Comparison of ENCODE assay signal across 8 mouse cellular contexts in genomic region chr17:32117872-32118421, GRCm38 (mm10). TPM values are rescaled to one million over a fixed set of nuclear protein-coding genes. Genes with fewer than 3 reads are reported as not detected.
DNase-seq lines count a peak whose midpoint lies in the region; ATAC-seq lines count a peak whose summit lies in the region.
"Not testable (repeated sequence)": the region's sequence is repeated elsewhere in the genome, so short reads cannot be mapped to it uniquely, and the experiment has no call there.

No protein-coding gene starts in this region.

- ATAC-seq in embryonic facial prominence, embryonic 15.5 days (ENCODE audit: insufficient number of reproducible peaks, low FRiP score, low TSS enrichment, low read depth): peak; percentile 6
- ATAC-seq in intestine, embryonic 14.5 days (replicated peaks; ENCODE audit: low FRiP score, low TSS enrichment, low read depth): peak; percentile 16

- not testable (repeated sequence) for H3K9ac ChIP-seq in embryonic facial prominence, embryonic 15.5 days; intestine, embryonic 14.5 days (ENCODE audit: low read length)

- not testable (repeated sequence) for H3K9me3 ChIP-seq in embryonic facial prominence, embryonic 15.5 days (replicated peaks); intestine, embryonic 14.5 days (ENCODE audit: control insufficient read depth, low read length)

- not testable (repeated sequence) for H3K27ac ChIP-seq in embryonic facial prominence, embryonic 15.5 days (replicated peaks); intestine, embryonic 14.5 days (ENCODE audit: low read depth)

- peaks cover 35% of the 10 kb centered on the region for H3K4me1 ChIP-seq in embryonic facial prominence, embryonic 15.5 days
- peaks cover 19% of the 10 kb centered on the region for H3K4me1 ChIP-seq in intestine, embryonic 14.5 days (replicated peaks; ENCODE audit: control insufficient read depth, insufficient read depth, low read length)

- H3K4me3 ChIP-seq in embryonic facial prominence, embryonic 15.5 days (replicated peaks): 0 out of 2 replicates have a peak overlapping the region, but pooled peaks have one; percentile 6
- H3K4me3 ChIP-seq in intestine, embryonic 14.5 days (ENCODE audit: low read depth, low read length): not testable (repeated sequence)

- peaks cover 10% of the 10 kb centered on the region for H3K36me3 ChIP-seq in embryonic facial prominence, embryonic 15.5 days
- H3K36me3 ChIP-seq in intestine, embryonic 14.5 days (ENCODE audit: control insufficient read depth, insufficient read depth, low read length): peaks cover 17% of the 10 kb centered on the region

- DNase-seq in NIH3T3 (ENCODE audit: low read depth): peak; percentile 85
- peak; percentile 96 for DNase-seq in heart, adult 11 months
- peak; percentile 75 for DNase-seq in intestine, embryonic 14.5 days (ENCODE audit: low spot score)
- peak; percentile 71 to 78 for DNase-seq in left cerebral cortex, adult 18-20 months (ENCODE audit: low spot score in 2 of 2)
- peak; percentile 36 to 54 for DNase-seq in lung, adult 18-20 months
- peak; percentile 72 for DNase-seq in neural tube, embryonic 10.5 days (ENCODE audit: extremely low spot score, low spot score)
- peak; percentile 80 for DNase-seq in testis, postnatal 10 days (ENCODE audit: low spot score)

- not testable (repeated sequence) for H3K27me3 ChIP-seq in embryonic facial prominence, embryonic 15.5 days; intestine, embryonic 14.5 days (replicated peaks; ENCODE audit: control insufficient read depth, insufficient read depth, low read length)

- WGBS in embryonic facial prominence, embryonic 15.5 days: under 1% methylated on average over 13 of the region's 13 CpGs
- WGBS in intestine, embryonic 14.5 days: 3% methylated on average over 11 of the region's 13 CpGs

- H3K4me2 ChIP-seq in embryonic facial prominence, embryonic 15.5 days (replicated peaks): peak overlapping the region; percentile 46
- H3K4me2 ChIP-seq in intestine, embryonic 14.5 days (ENCODE audit: low read length): peak overlapping the region; percentile 40

RNA-seq across cellular contexts. Expression of gene Notch3, which starts 48.7 kb away (rescaled TPM):
- 18.3 and 19.4 TPM in 2 replicates for polyA plus RNA-seq in embryonic facial prominence, embryonic 15.5 days (2015; fragmentation: Nextera tagmentation; extraction: Ambion mirVana)
- 13.3 and 13.8 TPM in 2 replicates for polyA plus RNA-seq in intestine, embryonic 14.5 days (2014; fragmentation: Nextera tagmentation; extraction: Ambion mirVana)
- total RNA-seq in left cerebral cortex, adult 18-20 months (2021): 1 to 10 TPM; 5.3 to 6.7 TPM

Comparison
In these comparisons a context has a peak if more than half of its experiments do, and no peak if none do; other contexts are left out.
1. DNase-seq: peak in every context shown above with its lines; median percentile 96 in heart, adult 11 months; 85 in NIH3T3; 80 in testis, postnatal 10 days; 75 in intestine, embryonic 14.5 days; 74 in left cerebral cortex, adult 18-20 months; 72 in neural tube, embryonic 10.5 days; 45 in lung, adult 18-20 months.